Mouse (Mus musculus) midbrain, embryonic 10.5 days (tissue): ENCODE measurements around the gene Lrrc4c. TPM values are rescaled to one million over a fixed set of nuclear protein-coding genes. Genes with fewer than 3 reads are reported as not detected.

Source experiments
- DNase-seq: peaks from one replicate; pipeline ENCODE4 v3.0.0-alpha.2; 2017; ENCODE audit warnings: low spot score
- H3K27ac ChIP-seq: fragments of 300-500 bp; sonication (generic); replicated peaks from 2 replicates; pipeline ENCODE4 v1.5.1; 2016; ENCODE audit warnings: mild to moderate bottlenecking
- H3K27me3 ChIP-seq: fragments of 300-500 bp; sonication (generic); 2 replicates; pipeline ENCODE4 v1.6.1; 2016; ENCODE audit warnings: low read depth, mild to moderate bottlenecking; ENCODE audit not compliant: poor library complexity, severe bottlenecking
- H3K36me3 ChIP-seq: fragments of 300-500 bp; sonication (generic); 2 replicates; pipeline ENCODE4 v1.6.1; 2016; ENCODE audit warnings: mild to moderate bottlenecking, moderate library complexity
- H3K4me1 ChIP-seq: fragments of 300-500 bp; sonication (generic); 2 replicates; pipeline ENCODE4 v1.6.1; 2016
- H3K4me3 ChIP-seq: fragments of 300-500 bp; sonication (generic); 2 replicates; pipeline ENCODE4 v1.5.1; 2016; ENCODE audit warnings: mild to moderate bottlenecking, moderate library complexity
- H3K9me3 ChIP-seq: fragments of 300-500 bp; sonication (generic); replicated peaks from 2 replicates; pipeline ENCODE4 v1.6.1; 2016; ENCODE audit warnings: mild to moderate bottlenecking
- WGBS: fragments of 180-500 bp; shearing (Covaris S2); methylation state at CpG from one replicate; pipeline ENCODE4 v1.1.7; 2016; 5-methylcytosine and 5-hydroxymethylcytosine counted together
- polyA plus RNA-seq: library from polyadenylated mRNA; unstranded; fragments of >200 nt; fragmentation: Nextera tagmentation; extraction: Ambion mirVana; gene quantifications from 2 replicates; pipeline ENCODE4 v1.2.1, GENCODE M21; 2016

The Lrrc4c gene
- polyA plus RNA-seq, 1 experiment from 2014 or later, result 1.0 TPM

DNA sequence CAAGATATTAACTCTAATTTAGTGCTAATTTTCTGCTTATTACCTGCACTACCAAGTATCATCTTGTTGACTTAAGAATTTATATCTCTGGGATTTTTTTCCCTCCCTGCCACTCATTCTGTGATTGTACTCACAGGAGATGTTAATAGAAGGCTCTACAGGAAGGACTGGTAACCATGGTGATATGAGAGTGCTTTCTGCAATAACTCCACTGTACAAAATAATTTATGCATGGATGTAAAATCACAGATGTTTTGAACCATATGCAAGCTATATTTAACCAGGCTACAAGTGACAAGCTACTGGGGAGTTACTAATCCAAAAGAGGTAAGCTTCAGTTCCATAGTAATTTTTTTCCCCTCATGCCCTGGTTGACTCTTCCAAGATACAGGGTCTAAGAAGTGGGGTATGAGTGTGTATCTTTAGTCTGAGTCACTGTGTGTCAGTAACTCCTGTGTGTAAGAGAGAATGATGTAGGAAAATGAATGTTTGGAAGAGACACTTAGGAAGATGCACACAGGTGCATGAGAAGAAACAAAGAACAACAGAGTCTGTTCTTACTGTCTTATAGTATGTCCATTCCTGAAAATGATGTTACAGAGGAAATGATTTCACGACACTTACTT is 83.3 kb downstream of the Lrrc4c start:
- no peaks in the 10 kb centered on the region for H3K9me3 ChIP-seq
- H3K4me1 ChIP-seq, result no peaks in the 10 kb centered on the region
- 94% methylated on average over 1 of the region's 1 CpGs for WGBS
- H3K4me3 ChIP-seq, result no peak overlapping the region
- no peaks in the 10 kb centered on the region for H3K27me3 ChIP-seq
- H3K36me3 ChIP-seq, result no peaks in the 10 kb centered on the region
- no peak overlapping the region for H3K27ac ChIP-seq
- DNase-seq, result no peak

DNA sequence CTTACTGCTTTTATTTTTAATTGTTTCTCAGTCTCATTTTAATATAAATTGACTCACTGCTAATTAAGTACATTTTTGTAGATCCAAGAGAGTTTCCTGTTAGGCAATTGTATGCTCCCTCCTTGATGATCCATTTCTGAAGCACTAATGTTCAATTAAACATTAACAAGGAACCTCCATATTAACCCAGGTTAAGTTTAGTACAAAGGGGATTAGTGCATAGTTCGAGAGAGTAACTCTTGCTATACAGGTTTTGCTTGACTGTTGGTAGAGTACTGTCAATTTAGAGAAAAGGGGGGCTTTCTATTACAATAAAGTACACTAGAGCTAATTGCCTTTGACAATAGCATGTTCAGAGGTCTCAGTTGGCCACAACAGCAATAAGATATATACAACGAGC is 84.5 kb downstream of the Lrrc4c start:
- Histone ChIP-seq H3K27ac (no peak overlapping the region), H3K27me3 (no peaks in the 10 kb centered on the region), H3K4me3 (no peak overlapping the region), H3K36me3 (no peaks in the 10 kb centered on the region), H3K9me3 (no peaks in the 10 kb centered on the region), H3K4me1 (no peaks in the 10 kb centered on the region)
- no peak for DNase-seq
- WGBS, result 76% methylated on average over 2 of the region's 2 CpGs

DNA sequence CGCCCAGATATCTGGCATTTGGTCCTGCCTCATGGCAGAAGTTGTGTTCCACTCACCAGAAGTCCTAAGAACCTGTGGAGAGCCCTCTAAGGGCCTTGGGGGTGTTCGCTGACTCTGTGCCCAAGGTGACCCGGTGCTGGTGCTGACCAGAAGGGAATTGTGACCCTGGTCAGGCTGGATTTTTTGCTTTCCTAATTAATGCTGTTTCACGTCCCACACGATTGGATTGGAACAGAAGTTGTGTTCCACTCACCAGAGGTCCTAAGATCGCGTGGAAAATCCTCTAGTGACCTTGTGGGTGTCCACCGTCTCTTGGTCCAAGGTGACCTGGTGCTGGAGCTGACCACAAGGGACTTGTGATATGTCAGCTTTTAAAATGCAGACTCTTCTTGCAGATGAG is 88.9 kb downstream of the Lrrc4c start:
- no peak for DNase-seq
- Histone ChIP-seq H3K27me3 (no peaks in the 10 kb centered on the region), H3K4me1 (no peaks in the 10 kb centered on the region), H3K27ac (no peak overlapping the region), H3K4me3 (no peak overlapping the region), H3K9me3 (no peaks in the 10 kb centered on the region), H3K36me3 (no peaks in the 10 kb centered on the region)
- WGBS, result 87% methylated on average over 8 of the region's 8 CpGs

DNA sequence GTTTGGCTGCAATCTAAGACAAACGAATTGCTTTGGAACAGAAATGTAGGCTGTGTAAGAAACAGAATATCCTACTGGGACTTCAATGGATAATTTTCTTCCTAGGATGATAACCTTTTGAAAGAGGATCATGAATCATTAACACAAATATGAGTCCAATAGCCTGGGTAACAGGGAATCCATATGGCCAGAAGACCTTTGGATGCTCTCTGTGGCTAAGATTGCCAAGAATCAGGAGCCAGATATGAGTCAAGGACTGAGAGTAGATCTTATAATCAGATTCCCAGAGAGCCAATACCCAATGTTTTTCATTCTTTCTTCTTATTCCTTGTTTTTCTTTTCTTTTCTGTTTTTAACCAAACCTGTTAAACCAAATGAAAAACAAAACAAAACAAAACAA is 93.2 kb downstream of the Lrrc4c start:
- Histone ChIP-seq H3K9me3 (no peaks in the 10 kb centered on the region), H3K36me3 (no peaks in the 10 kb centered on the region), H3K27me3 (no peaks in the 10 kb centered on the region), H3K4me1 (no peaks in the 10 kb centered on the region), H3K4me3 (no peak overlapping the region), H3K27ac (no peak overlapping the region)
- 85% methylated on average over 1 of the region's 1 CpGs for WGBS
- DNase-seq, result no peak

DNA sequence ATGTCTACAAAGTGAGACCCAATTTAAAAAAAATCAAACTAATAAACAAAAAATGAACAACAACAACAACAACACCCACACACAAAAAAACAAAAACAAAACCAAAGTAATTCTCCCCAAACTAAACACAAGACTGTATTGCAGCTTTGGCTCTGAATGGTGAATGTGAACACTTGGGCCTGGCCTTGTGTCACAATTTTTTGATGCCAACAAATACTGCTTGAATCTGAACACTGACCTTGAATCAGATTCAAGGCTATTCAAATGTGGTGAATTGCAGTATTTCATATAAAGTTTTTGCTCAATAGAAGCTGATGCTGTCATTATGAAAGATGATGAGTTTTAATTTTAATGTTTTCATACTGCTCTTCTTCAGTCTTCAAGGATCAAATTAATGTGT is 143.6 kb downstream of the Lrrc4c start:
- Histone ChIP-seq H3K36me3 (no peaks in the 10 kb centered on the region), H3K4me3 (no peak overlapping the region), H3K4me1 (no peaks in the 10 kb centered on the region), H3K27ac (no peak overlapping the region), H3K27me3 (no peaks in the 10 kb centered on the region), H3K9me3 (no peaks in the 10 kb centered on the region)
- no peak for DNase-seq

DNA sequence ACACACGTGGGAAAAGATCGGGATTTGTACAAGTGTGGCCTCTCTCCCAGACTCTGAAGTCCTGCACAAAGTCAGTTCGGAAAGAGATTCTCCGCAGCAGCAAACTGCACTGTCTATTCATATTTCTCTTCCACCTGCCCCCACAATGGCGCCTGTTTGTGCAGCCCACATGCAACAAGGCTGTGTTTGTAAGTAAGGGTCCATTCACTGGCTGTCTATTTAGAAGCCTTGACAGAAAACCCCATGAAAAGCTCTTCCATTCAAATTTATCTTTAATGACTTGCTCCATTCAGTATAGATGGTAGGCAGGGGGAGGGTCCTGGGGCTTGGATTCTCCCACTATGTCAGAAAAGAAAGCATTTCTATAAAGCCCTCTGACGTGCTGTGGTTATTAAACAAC is 157.7 kb downstream of the Lrrc4c start:
- H3K4me3 ChIP-seq, result no peak overlapping the region
- H3K9me3 ChIP-seq, result no peaks in the 10 kb centered on the region
- H3K27ac ChIP-seq, result no peak overlapping the region
- H3K4me1 ChIP-seq, result 0 out of 2 replicates have a peak, but pooled peaks cover 4% of the 10 kb centered on the region
- no peak for DNase-seq
- 75% methylated on average over 6 of the region's 6 CpGs for WGBS
- H3K36me3 ChIP-seq, result no peaks in the 10 kb centered on the region
- no peaks in the 10 kb centered on the region for H3K27me3 ChIP-seq

DNA sequence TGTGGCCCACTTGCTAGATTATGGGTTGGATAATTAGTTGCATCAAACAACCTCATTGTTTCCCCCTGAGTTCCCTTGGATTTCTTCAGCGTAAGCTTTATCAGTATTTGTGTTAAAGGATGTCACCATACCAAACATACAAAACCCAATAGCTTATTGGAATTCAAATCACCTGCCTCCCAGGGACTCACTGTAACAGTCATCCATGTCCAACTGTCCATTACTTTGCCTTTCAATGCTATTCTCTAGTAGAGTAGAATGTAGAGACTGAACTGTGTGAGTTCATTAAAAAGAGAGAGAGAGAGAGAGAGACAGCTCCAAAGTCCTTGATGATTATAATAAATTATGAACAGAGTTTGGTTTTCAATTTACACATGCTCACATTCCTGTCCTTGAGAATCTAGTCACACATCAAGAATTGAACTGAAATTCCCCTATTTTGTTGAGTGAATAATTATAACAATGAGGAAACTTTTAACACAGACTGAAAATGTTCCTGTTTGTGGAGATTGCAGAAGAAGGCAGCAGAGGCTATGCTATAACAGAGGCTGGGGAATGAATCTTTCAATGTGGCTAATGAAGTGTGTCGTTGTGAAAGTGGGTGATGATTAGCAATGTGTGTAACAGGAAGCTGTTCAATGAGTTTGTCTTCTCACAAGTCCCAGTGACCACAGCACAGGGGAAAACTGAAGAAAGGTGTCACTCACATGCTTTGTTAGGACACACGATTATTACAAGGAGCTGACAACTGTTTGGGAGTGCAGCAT is 181.3 kb downstream of the Lrrc4c start:
- Histone ChIP-seq H3K27me3 (no peaks in the 10 kb centered on the region), H3K9me3 (no peaks in the 10 kb centered on the region), H3K27ac (no peak overlapping the region), H3K36me3 (no peaks in the 10 kb centered on the region), H3K4me3 (no peak overlapping the region), H3K4me1 (no peaks in the 10 kb centered on the region)
- WGBS, result 81% methylated on average over 3 of the region's 3 CpGs
- no peak for DNase-seq

DNA sequence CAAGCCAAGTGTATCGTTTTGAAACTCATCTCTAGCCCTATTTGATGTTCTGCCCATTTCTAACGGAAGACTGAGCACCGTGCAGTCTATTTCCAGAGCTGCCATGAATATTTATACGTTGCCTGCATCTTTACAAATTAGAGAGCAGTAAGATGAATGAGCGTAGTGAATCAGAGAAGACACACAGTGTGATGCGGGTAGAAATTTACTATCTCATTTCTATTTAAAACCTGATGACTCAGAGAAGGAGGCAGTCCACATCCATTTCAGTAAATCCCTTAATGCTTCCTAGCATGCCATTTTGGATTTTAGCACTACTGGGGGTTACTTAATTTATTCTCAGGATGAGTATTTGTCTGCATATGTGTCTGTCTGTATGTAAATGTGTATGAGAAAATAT is 186.2 kb downstream of the Lrrc4c start:
- Histone ChIP-seq H3K36me3 (no peaks in the 10 kb centered on the region), H3K4me3 (no peak overlapping the region), H3K4me1 (no peaks in the 10 kb centered on the region), H3K27ac (no peak overlapping the region), H3K9me3 (no peaks in the 10 kb centered on the region), H3K27me3 (no peaks in the 10 kb centered on the region)
- DNase-seq, result no peak
- 89% methylated on average over 6 of the region's 6 CpGs for WGBS

DNA sequence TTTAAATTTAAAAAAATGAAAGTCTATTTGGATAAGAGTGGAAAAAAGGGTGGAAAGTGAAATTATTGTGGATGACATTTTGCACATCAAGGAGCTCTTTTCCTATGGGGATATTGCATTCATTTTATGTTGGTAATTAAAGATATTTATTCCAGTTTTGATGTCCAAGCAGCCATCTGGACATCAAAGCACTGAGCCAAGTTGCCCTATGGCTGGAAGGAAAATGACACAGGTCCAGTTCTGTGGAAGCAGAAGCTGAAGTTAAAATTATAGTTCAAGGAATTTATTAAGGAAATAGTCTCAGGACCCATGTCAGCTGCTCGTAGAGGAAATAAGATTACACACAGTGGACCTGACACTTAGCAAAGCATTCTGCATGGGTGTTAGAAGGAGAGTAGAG is 187.7 kb downstream of the Lrrc4c start:
- Histone ChIP-seq H3K4me3 (no peak overlapping the region), H3K27me3 (no peaks in the 10 kb centered on the region), H3K36me3 (no peaks in the 10 kb centered on the region), H3K9me3 (no peaks in the 10 kb centered on the region), H3K4me1 (no peaks in the 10 kb centered on the region), H3K27ac (no peak overlapping the region)
- DNase-seq, result no peak
- WGBS, result 94% methylated on average over 1 of the region's 1 CpGs

DNA sequence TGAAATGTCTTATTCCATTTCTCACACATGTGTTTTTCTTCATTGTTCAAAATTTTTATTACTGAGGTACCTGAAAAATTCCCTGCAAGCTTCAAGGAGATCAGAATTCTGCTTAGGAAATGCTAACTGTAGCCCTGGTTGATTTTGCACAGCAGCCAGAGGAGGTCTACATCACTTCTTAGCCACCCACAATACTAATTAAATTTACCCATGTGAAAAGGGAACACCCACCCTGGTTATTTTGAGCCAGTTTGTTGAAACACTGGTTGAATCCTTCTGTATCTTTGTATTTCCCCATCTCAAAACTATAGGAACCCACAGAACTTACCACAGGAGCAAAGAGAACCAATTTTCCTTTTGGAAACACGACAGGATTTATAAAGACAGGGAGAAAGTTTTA is 191.0 kb downstream of the Lrrc4c start:
- Histone ChIP-seq H3K27me3 (no peaks in the 10 kb centered on the region), H3K27ac (no peak overlapping the region)
- WGBS, result 50% methylated on average over 1 of the region's 1 CpGs

DNA sequence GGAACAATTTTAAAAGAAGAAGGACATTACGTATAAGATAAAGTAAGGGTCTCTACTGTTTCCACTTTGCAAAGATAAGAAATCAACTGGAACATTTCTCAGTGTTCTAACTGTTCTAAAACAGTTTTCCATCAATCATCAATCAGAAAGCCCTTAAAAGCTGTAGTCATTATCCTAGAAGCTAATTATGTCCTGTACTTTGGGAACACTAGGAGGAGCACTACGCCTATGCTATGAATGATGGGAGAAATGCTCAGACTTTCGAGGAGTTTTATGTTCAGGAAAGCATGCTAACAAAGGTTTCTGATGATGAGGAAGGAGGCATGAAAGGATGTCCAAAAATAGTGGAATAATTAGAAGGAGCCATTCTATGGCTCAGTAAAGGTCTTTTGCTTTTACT is 219.5 kb downstream of the Lrrc4c start:
- 90% methylated on average over 3 of the region's 3 CpGs for WGBS
- H3K27me3 ChIP-seq, result no peaks in the 10 kb centered on the region

More for the DNA sequence above, 191.0 kb downstream of the Lrrc4c start:
- no peaks in the 10 kb centered on the region for H3K9me3 ChIP-seq
- no peaks in the 10 kb centered on the region for H3K4me1 ChIP-seq
- DNase-seq, result no peak
- no peaks in the 10 kb centered on the region for H3K36me3 ChIP-seq
- H3K4me3 ChIP-seq, result no peak overlapping the region

DNA sequence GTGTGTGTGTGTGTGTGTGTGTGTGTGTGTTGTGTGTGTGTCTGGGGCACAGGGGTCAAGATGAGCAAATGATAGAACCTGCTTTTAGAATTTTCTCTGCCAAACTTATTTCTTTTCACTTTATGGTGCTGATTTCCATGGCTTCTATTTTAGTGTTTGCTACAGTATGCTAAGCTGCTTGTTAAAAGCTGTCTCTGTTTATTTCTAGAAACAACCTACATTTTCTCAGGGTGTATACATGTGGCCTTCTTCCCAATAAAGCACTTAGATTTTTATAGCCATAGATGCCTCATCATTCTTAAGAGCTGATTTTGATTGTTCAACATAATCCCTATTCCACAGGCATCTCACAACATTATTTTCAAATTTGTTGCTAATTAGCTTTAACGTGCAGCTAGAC is 229.2 kb downstream of the Lrrc4c start:
- H3K27me3 ChIP-seq, result no peaks in the 10 kb centered on the region
- no peak overlapping the region for H3K27ac ChIP-seq
- no peak overlapping the region for H3K4me3 ChIP-seq
- no peaks in the 10 kb centered on the region for H3K9me3 ChIP-seq
- 94% methylated on average over 1 of the region's 1 CpGs for WGBS
- no peaks in the 10 kb centered on the region for H3K4me1 ChIP-seq
- no peak for DNase-seq
- no peaks in the 10 kb centered on the region for H3K36me3 ChIP-seq

More for the DNA sequence above, 219.5 kb downstream of the Lrrc4c start:
- Histone ChIP-seq H3K4me1 (no peaks in the 10 kb centered on the region), H3K4me3 (no peak overlapping the region), H3K36me3 (no peaks in the 10 kb centered on the region), H3K9me3 (no peaks in the 10 kb centered on the region), H3K27ac (no peak overlapping the region)
- DNase-seq, result no peak

DNA sequence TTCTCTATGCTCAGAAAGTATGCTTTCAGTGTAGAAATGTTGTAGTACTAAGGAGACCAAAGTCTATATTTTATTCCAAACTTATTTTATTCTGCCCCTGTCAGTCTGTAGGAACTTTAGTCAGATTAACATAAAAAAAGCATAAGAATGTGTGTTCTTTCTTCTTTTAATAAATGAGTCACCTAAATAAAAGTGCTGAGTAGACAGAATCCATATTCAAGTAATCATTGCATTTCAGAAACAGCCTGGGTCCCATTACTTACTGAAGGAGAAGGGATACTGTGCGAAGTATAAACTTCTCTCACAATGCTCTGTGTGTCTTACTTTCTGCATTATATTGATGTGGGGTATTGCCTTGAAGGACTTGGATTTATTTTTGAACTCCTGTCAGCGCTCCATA is 255.8 kb downstream of the Lrrc4c start:
- no peak for DNase-seq
- no peaks in the 10 kb centered on the region for H3K4me1 ChIP-seq
- WGBS, result 87% methylated on average over 2 of the region's 2 CpGs
- no peak overlapping the region for H3K27ac ChIP-seq
- no peaks in the 10 kb centered on the region for H3K9me3 ChIP-seq
- H3K4me3 ChIP-seq, result no peak overlapping the region
- H3K27me3 ChIP-seq, result no peaks in the 10 kb centered on the region
- H3K36me3 ChIP-seq, result no peaks in the 10 kb centered on the region
